Mouse (Mus musculus): ENCODE data around the gene Fam228b. TPM values are rescaled to one million over a fixed set of nuclear protein-coding genes. Genes with fewer than 3 reads are reported as not detected.
A peak's percentile ranks its signal among the peaks of the same experiment; 100 is the strongest.
"Not testable (repeated sequence)": the region's sequence is repeated elsewhere in the genome, so short reads cannot be mapped to it uniquely, and the experiment has no call there.

Gene Fam228b
- polyA plus RNA-seq, 1 experiment from 2014 or later: 4.9 TPM

GRCm38 (mm10) chr12:4781725-4782404 is 12.8 kb upstream of the Fam228b start:
- 94% methylated on average over 9 of the region's 9 CpGs for WGBS
- not testable (repeated sequence) for ATAC-seq; H3K9me3 ChIP-seq; H3K4me3 ChIP-seq (replicated peaks); H3K36me3 ChIP-seq; H3K4me1 ChIP-seq (replicated peaks); H3K27ac ChIP-seq; H3K9ac ChIP-seq (replicated peaks); H3K4me2 ChIP-seq (replicated peaks); H3K27me3 ChIP-seq

GRCm38 (mm10) chr12:4781270-4781669 is 12.2 kb upstream of the Fam228b start:
- no peak overlapping the region for H3K9ac ChIP-seq (replicated peaks)
- H3K4me2 ChIP-seq (replicated peaks): no peak overlapping the region
- H3K4me3 ChIP-seq (replicated peaks): no peak overlapping the region
- H3K9me3 ChIP-seq: no peaks in the 10 kb centered on the region
- WGBS: 80% methylated on average over 1 of the region's 1 CpGs
- H3K27ac ChIP-seq: no peak overlapping the region
- no peak for ATAC-seq
- H3K36me3 ChIP-seq: no peaks in the 10 kb centered on the region
- H3K27me3 ChIP-seq: no peaks in the 10 kb centered on the region
- no peaks in the 10 kb centered on the region for H3K4me1 ChIP-seq (replicated peaks)

- Histone ChIP-seq H3K36me3 (no peaks in the 10 kb centered on the region), H3K27me3 (no peaks in the 10 kb centered on the region), H3K4me2 (replicated peaks) (no peak overlapping the region), H3K9ac (replicated peaks) (no peak overlapping the region), H3K27ac (no peak overlapping the region), H3K4me3 (replicated peaks) (no peak overlapping the region), H3K9me3 (no peaks in the 10 kb centered on the region), H3K4me1 (replicated peaks) (no peaks in the 10 kb centered on the region)
- WGBS: 79% methylated on average over 2 of the region's 2 CpGs
- no peak for ATAC-seq
These were observed 11.2 kb upstream of the Fam228b start for GRCm38 (mm10) chr12:4780245-4780644.

- Histone ChIP-seq H3K9ac (replicated peaks) (no peak overlapping the region), H3K4me3 (replicated peaks) (no peak overlapping the region), H3K27ac (no peak overlapping the region), H3K36me3 (no peaks in the 10 kb centered on the region), H3K9me3 (no peaks in the 10 kb centered on the region), H3K27me3 (no peaks in the 10 kb centered on the region), H3K4me1 (replicated peaks) (no peaks in the 10 kb centered on the region), H3K4me2 (replicated peaks) (no peak overlapping the region)
- no peak for ATAC-seq
- WGBS: 91% methylated on average over 6 of the region's 6 CpGs
These were observed 8.7 kb upstream of the Fam228b start for GRCm38 (mm10) chr12:4777734-4778133.

GRCm38 (mm10) chr12:4775588-4775949 is 6.5 kb upstream of the Fam228b start:
- no peak overlapping the region for H3K9ac ChIP-seq (replicated peaks)
- no peaks in the 10 kb centered on the region for H3K27me3 ChIP-seq
- 78% methylated on average over 9 of the region's 9 CpGs for WGBS
- no peaks in the 10 kb centered on the region for H3K36me3 ChIP-seq
- no peak for ATAC-seq
- H3K4me1 ChIP-seq (replicated peaks): no peaks in the 10 kb centered on the region
- no peak overlapping the region for H3K4me2 ChIP-seq (replicated peaks)
- no peaks in the 10 kb centered on the region for H3K9me3 ChIP-seq
- no peak overlapping the region for H3K4me3 ChIP-seq (replicated peaks)
- H3K27ac ChIP-seq: no peak overlapping the region

GRCm38 (mm10) chr12:4774895-4775587 is 6.0 kb upstream of the Fam228b start:
- no peaks in the 10 kb centered on the region for H3K27me3 ChIP-seq
- H3K4me2 ChIP-seq (replicated peaks): no peak overlapping the region
- 94% methylated on average over 8 of the region's 8 CpGs for WGBS
- no peak for ATAC-seq
- no peak overlapping the region for H3K4me3 ChIP-seq (replicated peaks)
- no peak overlapping the region for H3K27ac ChIP-seq
- H3K9me3 ChIP-seq: no peaks in the 10 kb centered on the region
- no peak overlapping the region for H3K9ac ChIP-seq (replicated peaks)
- no peaks in the 10 kb centered on the region for H3K36me3 ChIP-seq
- no peaks in the 10 kb centered on the region for H3K4me1 ChIP-seq (replicated peaks)

GRCm38 (mm10) chr12:4769333-4769723 is 261 bp upstream of the Fam228b start:
- no peaks in the 10 kb centered on the region for H3K27me3 ChIP-seq
- peak overlapping the region; percentile 68 for H3K4me3 ChIP-seq (replicated peaks)
- no peaks in the 10 kb centered on the region for H3K36me3 ChIP-seq
- H3K27ac ChIP-seq: peak overlapping the region; percentile 96
- 20% methylated on average over 13 of the region's 13 CpGs for WGBS
- peak overlapping the region; percentile 82 for H3K9ac ChIP-seq (replicated peaks)
- H3K9me3 ChIP-seq: no peaks in the 10 kb centered on the region
- H3K4me2 ChIP-seq (replicated peaks): peak overlapping the region; percentile 64
- no peak; the same call in 1 of the 2 replicates for ATAC-seq
- peaks cover 4% of the 10 kb centered on the region for H3K4me1 ChIP-seq (replicated peaks)

GRCm38 (mm10) chr12:4757060-4757459 is 12.0 kb downstream of the Fam228b start:
- WGBS: 85% methylated on average over 1 of the region's 1 CpGs
- H3K4me1 ChIP-seq (replicated peaks): no peaks in the 10 kb centered on the region
- no peak overlapping the region for H3K4me2 ChIP-seq (replicated peaks)
- H3K27ac ChIP-seq: no peak overlapping the region
- no peak overlapping the region for H3K9ac ChIP-seq (replicated peaks)
- H3K36me3 ChIP-seq: no peaks in the 10 kb centered on the region
- no peaks in the 10 kb centered on the region for H3K27me3 ChIP-seq
- no peak overlapping the region for H3K4me3 ChIP-seq (replicated peaks)
- no peak for ATAC-seq
- 0 out of 2 replicates have a peak, but pooled peaks cover 3% of the 10 kb centered on the region for H3K9me3 ChIP-seq

GRCm38 (mm10) chr12:4754451-4754850 is 14.6 kb downstream of the Fam228b start:
- ATAC-seq: not testable (repeated sequence)
- 92% methylated on average over 4 of the region's 4 CpGs for WGBS

GRCm38 (mm10) chr12:4744486-4744885 is 24.6 kb downstream of the Fam228b start:
- WGBS: 91% methylated on average over 10 of the region's 10 CpGs

More at GRCm38 (mm10) chr12:4754451-4754850, 14.6 kb downstream of the Fam228b start:
- H3K4me1 ChIP-seq (replicated peaks); H3K9ac ChIP-seq (replicated peaks); H3K36me3 ChIP-seq; H3K27ac ChIP-seq; H3K27me3 ChIP-seq; H3K4me3 ChIP-seq (replicated peaks); H3K4me2 ChIP-seq (replicated peaks); H3K9me3 ChIP-seq: not testable (repeated sequence)

GRCm38 (mm10) chr12:4742183-4742582 is 26.9 kb downstream of the Fam228b start:
- H3K9me3 ChIP-seq: no peaks in the 10 kb centered on the region
- no peak overlapping the region for H3K4me3 ChIP-seq (replicated peaks)
- H3K4me1 ChIP-seq (replicated peaks): no peaks in the 10 kb centered on the region
- H3K27me3 ChIP-seq: no peaks in the 10 kb centered on the region
- no peak overlapping the region for H3K4me2 ChIP-seq (replicated peaks)
- no peak overlapping the region for H3K9ac ChIP-seq (replicated peaks)
- no peaks in the 10 kb centered on the region for H3K36me3 ChIP-seq
- no peak overlapping the region for H3K27ac ChIP-seq
- no peak for ATAC-seq
- WGBS: 85% methylated on average over 3 of the region's 3 CpGs

More at GRCm38 (mm10) chr12:4744486-4744885, 24.6 kb downstream of the Fam228b start:
- Histone ChIP-seq H3K4me3 (replicated peaks) (no peak overlapping the region), H3K36me3 (no peaks in the 10 kb centered on the region), H3K9ac (replicated peaks) (no peak overlapping the region), H3K27me3 (no peaks in the 10 kb centered on the region), H3K27ac (no peak overlapping the region), H3K4me1 (replicated peaks) (no peaks in the 10 kb centered on the region), H3K9me3 (no peaks in the 10 kb centered on the region), H3K4me2 (replicated peaks) (no peak overlapping the region)
- no peak for ATAC-seq

- Histone ChIP-seq H3K27ac (no peak overlapping the region), H3K4me1 (replicated peaks) (no peaks in the 10 kb centered on the region), H3K27me3 (no peaks in the 10 kb centered on the region), H3K4me3 (replicated peaks) (no peak overlapping the region), H3K9ac (replicated peaks) (no peak overlapping the region), H3K9me3 (no peaks in the 10 kb centered on the region), H3K36me3 (no peaks in the 10 kb centered on the region), H3K4me2 (replicated peaks) (no peak overlapping the region)
- WGBS: 79% methylated on average over 7 of the region's 7 CpGs
- ATAC-seq: no peak
These were observed 28.2 kb downstream of the Fam228b start for GRCm38 (mm10) chr12:4740823-4741222.

Data from midbrain, embryonic 13.5 days (tissue).